Mouse (Mus musculus) MEL (cell line): ENCODE measurements at regions not wholly inside any gene's neighbourhood (a gene's known extent, or its start where the extent isn't known, plus 50 kb on each side); places are given as distances from the start of the nearest gene placed in this dataset.

Source experiments
- CTCF ChIP-seq, 3 experiments: IDR thresholded peaks in 2 of 3; conservative IDR thresholded peaks in 1 of 3; 2 replicates each; pipeline ENCODE4 v1.5.1; 2011 to 2012; ENCODE audit warnings: low read length in 3 of 3, low read depth in 2 of 3, mild to moderate bottlenecking in 2 of 3, improper control_type of control experiment in 1 of 3, inconsistent platforms in 1 of 3, mixed read lengths in 1 of 3, moderate library complexity in 1 of 3; ENCODE audit not compliant: control insufficient read depth in 1 of 3, insufficient read depth in 1 of 3, poor library complexity in 1 of 3, severe bottlenecking in 1 of 3
- EP300 ChIP-seq, 2 experiments: IDR thresholded peaks; 2 replicates each; pipeline ENCODE4 v1.6.1; 2011; ENCODE audit warnings: improper control_type of control experiment in 2 of 2, low read length in 2 of 2, low read depth in 1 of 2, mild to moderate bottlenecking in 1 of 2
- HCFC1 ChIP-seq: IDR thresholded peaks from 2 replicates; pipeline ENCODE4 v1.6.1; 2012; ENCODE audit warnings: low read depth, mild to moderate bottlenecking, inconsistent platforms, low read length, improper control_type of control experiment, moderate library complexity
- MAX ChIP-seq: IDR thresholded peaks from 2 replicates; pipeline ENCODE4 v1.6.1; 2011; ENCODE audit warnings: low read length, improper control_type of control experiment
- POLR2A ChIP-seq, 2 experiments: IDR thresholded peaks; 2 replicates each; pipeline ENCODE4 v1.6.1; 2011 to 2012; ENCODE audit warnings: low read length in 2 of 2, mild to moderate bottlenecking in 2 of 2, control low read depth in 1 of 2, improper control_type of control experiment in 1 of 2, low read depth in 1 of 2, moderate library complexity in 1 of 2; ENCODE audit not compliant: control insufficient read depth in 1 of 2, insufficient read depth in 1 of 2, poor library complexity in 1 of 2
- TBP ChIP-seq: IDR thresholded peaks from 2 replicates; pipeline ENCODE4 v1.8.0; 2011; ENCODE audit warnings: low read depth, low read length, improper control_type of control experiment
- USF1 ChIP-seq: IDR thresholded peaks from 2 replicates; pipeline ENCODE4 v1.6.1; 2014; ENCODE audit warnings: low read depth, mild to moderate bottlenecking, inconsistent platforms, low read length, improper control_type of control experiment, moderate library complexity
- ZKSCAN1 ChIP-seq: IDR thresholded peaks from 2 replicates; pipeline ENCODE4 v1.6.1; 2012; ENCODE audit warnings: low read depth, mild to moderate bottlenecking, inconsistent platforms, low read length, improper control_type of control experiment, moderate library complexity
- ZMIZ1 ChIP-seq: IDR thresholded peaks from 2 replicates; pipeline ENCODE4 v1.6.1; 2012; ENCODE audit warnings: low read depth, mild to moderate bottlenecking, inconsistent platforms, low read length, improper control_type of control experiment, moderate library complexity
- ZNF384 ChIP-seq: IDR thresholded peaks from 2 replicates; pipeline ENCODE4 v1.6.1; 2012; ENCODE audit warnings: low read depth, mild to moderate bottlenecking, inconsistent platforms, low read length, improper control_type of control experiment

DNA sequence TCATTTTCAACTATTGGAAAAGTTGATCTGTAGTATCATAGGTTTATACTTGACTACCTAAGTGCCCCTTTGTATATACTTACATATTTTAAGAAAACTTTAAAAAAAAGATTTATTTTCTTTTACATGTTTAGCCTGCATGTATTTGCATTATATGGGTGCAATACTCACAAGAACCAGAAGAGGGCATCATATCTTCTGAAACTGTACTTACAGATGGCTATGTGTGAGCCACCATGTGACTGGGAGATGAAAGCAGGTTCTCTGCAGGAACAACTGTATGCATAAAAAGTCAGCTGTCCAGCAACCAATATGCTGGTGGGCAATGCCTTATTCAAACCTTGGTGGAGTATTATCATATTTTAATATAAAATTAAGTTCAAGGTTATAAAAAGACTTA lies 451.6 kb upstream of the 1700015G11Rik start:
- no peak for TF ChIP-seq POLR2A (IDR thresholded peaks at IDR 0.05; ENCODE audit: control insufficient read depth in 1 of 2, insufficient read depth in 1 of 2, low read depth in 1 of 2, low read length in 2 of 2, poor library complexity in 1 of 2)
- peak in 2 of 3 experiments; percentile 30 to 31; a peak in 2 of 6 replicates for TF ChIP-seq CTCF (IDR thresholded peaks at IDR 0.05 in 2 of 3, conservative IDR thresholded peaks at IDR 0.05 in 1 of 3; ENCODE audit: control insufficient read depth in 1 of 3, insufficient read depth in 1 of 3, low read depth in 2 of 3, low read length in 3 of 3, poor library complexity in 1 of 3, severe bottlenecking in 1 of 3)
- no peak for TF ChIP-seq MAX
- TF ChIP-seq ZMIZ1 = no peak
- no peak for TF ChIP-seq ZKSCAN1
- no peak for TF ChIP-seq HCFC1
- TF ChIP-seq TBP = no peak
- no peak for TF ChIP-seq EP300 (IDR thresholded peaks at IDR 0.05; ENCODE audit: low read depth in 1 of 2, low read length in 2 of 2)
- TF ChIP-seq ZNF384 = no peak
- TF ChIP-seq USF1 = no peak
